Mouse (Mus musculus): ENCODE data around the gene Tax1bp3. TPM values are rescaled to one million over a fixed set of nuclear protein-coding genes. Genes with fewer than 3 reads are reported as not detected.

Tax1bp3 gene
- 10 to 100 TPM in 3 of 4 experiments, 1 to 10 TPM in 1; 9.9 to 12.1 (median 11.0) TPM for total RNA-seq (2022)

DNA sequence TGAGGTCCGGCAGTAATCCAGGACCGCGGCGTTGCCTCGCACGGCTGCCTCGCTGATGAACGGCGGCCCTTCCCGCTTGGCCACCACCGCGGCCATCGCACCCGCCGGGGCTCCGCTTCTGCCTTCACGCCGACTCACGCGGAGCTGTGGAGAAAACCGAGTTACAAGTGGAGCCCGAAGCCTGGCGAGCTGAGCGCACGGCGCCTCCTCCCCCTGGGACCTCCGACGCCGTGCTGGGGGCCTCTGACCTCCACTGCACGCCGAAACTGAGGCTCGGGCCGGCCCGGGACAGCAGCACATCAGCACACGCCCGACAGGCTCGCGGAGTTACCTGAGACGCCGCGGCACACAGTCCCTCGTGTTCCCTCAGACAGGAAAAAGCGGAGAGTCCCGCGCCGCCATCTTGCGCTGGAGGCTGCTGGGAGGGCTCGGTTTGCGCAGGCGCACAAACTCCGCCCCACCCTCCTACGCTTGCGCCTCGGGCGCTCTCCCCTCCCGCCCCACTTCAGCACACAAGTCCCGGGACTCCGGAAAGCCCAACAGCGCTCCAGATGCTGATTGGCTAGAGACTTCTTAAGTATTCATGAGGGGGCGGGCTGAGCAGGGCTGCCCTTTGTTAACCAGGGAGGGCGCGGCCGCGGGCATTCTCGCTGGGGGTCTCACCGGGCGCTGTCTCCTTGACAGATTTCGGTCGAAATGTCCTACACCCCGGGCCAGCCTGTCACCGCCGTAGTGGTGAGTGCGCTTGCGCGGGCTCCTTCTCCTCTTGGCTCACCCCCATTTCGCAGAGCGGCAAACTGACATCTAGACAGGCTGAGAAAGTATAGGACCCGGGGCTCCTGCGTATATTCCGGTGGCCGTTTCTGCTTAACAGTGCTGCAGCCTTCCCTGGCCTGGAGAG, at the start of gene Tax1bp3, which contains the start of gene Emc6:
Gene Tax1bp3, plus strand, starts transcription at position 476 of the 901 bp plus-strand sequence.
Gene Emc6, minus strand, starts transcription at position 430 of the 901 bp plus-strand sequence.
- peak; percentile 84 to 95 for DNase-seq (ENCODE audit: low spot score in 2 of 2)

DNA sequence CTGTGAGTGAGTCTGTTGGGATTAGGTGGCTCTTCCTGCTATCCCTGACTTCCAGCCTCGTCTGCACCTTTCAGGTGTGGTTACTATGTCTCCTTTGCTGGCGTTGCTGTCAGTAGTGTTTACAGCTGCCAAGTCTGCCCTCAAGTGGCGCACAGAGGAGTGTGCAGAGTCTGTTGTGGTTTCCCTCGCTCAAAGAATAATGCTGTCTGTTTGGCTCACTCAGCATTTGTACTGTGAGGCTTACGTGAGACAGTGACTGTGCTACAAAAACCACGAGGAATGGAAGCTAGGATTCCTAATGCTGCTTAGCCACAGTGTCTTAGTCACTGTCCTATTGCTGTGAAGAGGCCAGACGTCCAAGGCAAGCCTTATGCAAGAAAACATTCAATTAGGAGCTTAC, 45.9 kb upstream of the Tax1bp3 start:
- no peak for DNase-seq (ENCODE audit: low spot score in 2 of 2)

DNA sequence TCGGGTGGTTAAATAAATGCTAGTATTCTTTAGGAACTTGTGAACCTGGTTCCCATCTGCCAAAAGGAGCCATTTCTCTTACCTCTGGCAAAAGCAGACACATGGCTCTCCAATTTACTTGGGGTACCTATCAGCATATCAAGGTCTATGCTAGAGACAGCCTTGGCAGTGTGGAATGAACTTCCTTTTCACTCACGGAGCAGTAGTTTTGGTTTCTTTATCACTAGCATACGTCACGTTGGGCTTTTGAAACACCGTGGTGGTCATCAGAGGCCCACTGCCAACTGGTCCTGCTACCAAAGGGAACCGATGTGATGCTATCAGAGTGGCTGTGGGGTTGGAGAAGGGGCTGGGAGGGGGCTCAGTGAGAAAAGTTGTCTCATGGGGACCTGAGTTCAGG, 43.9 kb upstream of the Tax1bp3 start:
- DNase-seq (ENCODE audit: low spot score in 2 of 2) = no peak

DNA sequence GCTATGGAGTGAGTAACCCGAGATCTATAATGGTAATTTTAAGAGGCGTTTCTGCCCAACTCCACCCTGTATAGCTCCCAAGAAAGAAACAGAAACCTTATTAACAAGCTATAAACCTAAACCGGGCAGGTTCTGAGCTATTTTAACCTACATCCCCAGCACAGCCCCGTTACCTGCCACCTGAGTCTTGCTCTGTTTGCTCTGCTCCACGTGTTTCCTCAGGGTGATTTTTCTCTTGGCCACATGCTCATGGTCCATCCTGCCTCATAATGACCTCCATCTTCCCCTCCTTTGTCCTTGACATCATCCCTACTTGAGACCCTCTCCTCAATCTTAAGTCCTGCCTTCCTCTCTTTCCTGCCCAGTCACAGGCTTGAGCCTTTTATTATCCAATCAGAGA, 42.7 kb upstream of the Tax1bp3 start:
- DNase-seq (ENCODE audit: low spot score in 2 of 2) = no peak

DNA sequence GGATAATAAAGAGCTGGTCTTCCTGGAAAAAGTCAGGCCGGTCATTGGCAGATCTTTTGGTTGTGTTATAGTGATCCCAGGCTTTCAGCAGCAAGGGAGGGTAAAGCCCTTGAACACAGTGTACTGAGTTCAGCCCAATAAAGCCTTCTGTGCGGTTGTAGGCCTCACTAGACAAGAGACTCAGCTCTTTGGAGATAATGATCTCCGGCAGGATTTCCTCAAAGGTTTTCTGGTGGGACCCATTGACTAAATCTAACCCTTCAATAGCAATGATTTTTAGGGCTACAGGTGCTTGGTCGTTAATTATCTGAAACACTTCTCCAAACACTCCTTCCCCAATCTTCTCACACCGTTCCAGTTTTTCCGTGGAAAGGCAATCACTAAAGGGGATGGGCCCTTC, 40.3 kb upstream of the Tax1bp3 start:
- no peak for DNase-seq (ENCODE audit: low spot score in 2 of 2)

DNA sequence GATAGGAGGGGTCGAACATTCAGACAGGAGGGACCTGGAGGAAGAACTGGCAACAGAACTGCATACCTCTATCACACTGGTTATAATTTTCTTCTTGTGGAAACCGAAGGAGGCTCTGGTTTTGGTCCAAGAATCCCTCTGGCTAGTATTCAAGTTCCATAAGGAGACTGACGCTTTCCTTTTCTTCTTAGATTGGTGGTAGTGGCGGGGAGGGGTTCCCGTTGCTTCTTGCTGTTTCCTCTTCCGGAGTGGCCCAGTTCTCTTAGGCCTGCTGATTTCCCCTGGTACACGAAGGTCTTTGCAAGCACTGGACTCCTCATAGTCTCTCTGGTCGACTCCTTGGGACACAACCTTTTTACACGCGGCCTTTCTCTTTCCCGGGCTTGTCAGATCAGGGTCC, 39.8 kb upstream of the Tax1bp3 start:
- no peak for DNase-seq (ENCODE audit: low spot score in 2 of 2)

DNA sequence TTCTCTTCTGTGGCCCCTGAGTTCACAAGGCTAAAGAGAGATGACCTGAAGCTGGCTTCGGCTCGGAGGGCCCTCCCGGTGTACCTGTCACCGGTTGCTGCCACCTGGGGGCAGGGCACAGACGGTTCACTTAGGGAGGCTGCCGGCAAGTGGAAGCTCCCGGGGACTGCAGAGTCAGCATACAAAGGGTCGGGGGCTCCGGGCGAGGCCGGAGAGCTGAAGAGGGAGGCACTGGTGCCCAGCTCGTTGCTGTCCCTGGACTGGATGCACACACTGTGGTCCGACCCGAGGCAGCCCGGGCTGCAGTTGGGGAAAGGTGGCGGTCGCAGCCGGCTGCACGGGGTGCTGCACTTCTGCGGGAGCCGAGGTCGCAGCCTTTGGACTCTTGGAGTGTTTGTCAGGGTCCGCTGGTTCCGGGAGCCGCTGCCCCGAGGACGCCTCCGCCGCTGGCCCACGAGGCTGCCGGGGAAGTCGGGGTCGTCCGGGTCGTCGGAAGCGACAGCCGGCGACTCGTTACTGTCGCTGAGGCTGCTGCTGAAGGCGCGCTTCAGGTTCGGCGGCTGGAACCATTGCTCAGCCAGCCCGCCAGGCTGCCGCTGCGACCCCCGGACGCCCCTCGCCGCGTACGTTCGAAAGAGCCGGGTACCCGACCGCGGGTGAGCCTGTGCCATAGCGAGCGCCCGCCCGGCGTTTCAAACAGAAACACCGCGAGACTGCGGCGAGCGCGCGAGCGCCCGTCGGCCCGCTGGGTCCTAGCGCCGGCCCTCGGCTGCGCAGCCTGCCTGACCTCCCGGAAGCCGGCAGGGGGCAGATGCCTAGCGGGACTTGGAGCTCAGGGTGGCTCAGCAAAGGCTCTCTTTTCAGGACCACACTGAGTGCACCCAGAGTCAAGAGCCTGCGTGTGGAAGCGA, 39.0 kb upstream of the Tax1bp3 start, which contains the start of gene Haspin:
Gene Haspin, minus strand, starts transcription at position 704 of the 911 bp plus-strand sequence.
- peak; percentile 73 to 76 for DNase-seq (ENCODE audit: low spot score in 2 of 2)

DNA sequence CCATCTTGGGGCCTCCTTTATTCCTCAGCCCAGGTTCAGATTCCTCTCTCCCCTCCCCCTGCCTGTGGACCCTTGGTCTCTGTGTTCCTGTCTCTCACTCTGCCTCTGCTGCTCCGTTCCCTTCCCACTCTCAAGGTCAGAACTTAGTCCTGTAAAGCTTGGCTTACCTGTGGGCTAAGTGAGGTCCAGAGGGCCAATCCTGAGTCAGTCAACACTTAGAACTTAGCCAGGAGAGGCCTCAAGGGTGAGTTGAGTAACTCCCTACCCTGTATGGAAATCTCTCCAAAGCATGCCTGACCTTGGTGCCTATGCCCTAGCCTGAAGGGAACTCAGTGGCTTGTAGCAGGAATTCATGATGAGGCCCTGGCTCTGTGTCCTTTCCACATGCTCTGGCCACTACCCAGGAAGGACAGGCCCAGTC, 32.6 kb upstream of the Tax1bp3 start:
- no peak for DNase-seq (ENCODE audit: low spot score in 2 of 2)

DNA sequence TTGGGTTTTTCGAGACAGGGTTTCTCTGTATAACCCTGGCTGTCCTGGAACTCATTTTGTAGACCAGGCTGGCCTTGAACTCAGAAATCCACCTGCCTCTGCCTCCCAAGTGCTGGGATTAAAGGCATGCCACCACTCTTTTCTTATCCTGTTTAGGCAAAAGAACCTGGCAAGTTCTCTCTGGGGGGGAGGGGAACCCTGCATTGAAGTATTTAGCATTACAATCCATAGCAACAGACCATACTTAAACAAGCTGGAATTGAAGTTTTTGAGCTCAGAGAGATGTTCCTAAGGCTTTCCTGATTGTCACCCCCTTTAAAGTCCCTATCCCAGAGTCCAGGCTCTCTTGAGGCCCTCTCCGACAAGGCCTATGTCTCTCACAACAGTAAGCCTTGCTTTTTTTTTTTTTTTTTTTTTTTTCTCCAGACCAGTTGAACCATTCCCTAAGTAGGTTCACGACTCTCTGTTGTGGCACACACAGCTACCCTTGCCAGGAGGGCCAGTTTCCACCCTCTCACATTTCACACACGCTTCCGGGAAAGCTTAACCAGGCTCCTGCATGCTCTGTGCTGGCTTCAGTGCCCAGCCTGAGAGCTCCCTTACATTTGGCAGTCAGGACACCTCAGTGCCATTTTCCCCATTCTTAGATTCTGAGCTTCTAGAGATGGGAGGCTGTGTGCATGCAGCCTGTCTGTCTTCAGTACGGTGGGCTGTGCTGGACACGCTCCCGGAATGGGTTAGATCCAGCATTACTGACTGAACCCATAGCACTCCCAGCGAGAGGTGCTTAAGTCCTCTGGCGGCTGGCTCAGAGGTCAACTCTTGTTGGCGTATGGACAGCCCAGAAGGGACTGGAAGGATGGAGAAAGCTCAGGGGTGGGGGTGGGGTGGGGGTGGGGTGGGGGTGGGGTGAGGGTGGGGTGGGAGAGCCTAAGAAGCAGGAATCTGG, 30.6 kb upstream of the Tax1bp3 start:
- no peak for DNase-seq (ENCODE audit: low spot score in 2 of 2)

DNA sequence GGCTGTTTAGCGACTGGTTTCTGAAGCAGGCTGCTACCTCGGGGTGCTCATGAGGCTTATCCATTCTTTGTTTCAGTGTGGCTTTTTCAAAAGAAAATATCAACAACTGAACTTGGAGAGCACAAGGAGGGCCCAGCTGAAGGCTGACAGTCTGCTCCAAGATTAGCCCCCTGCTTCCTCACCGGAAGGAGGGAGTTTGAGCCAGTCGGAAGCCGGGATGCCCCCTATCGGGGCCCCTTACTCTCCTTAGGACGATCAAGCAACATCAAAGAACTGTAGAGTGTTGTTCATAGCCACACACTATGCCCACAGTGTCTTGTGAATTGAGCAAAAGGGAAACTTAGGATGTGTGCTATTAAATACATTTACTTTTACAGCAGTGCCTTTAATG, 29.9 kb upstream of the Tax1bp3 start:
- DNase-seq (ENCODE audit: low spot score in 2 of 2) = no peak

DNA sequence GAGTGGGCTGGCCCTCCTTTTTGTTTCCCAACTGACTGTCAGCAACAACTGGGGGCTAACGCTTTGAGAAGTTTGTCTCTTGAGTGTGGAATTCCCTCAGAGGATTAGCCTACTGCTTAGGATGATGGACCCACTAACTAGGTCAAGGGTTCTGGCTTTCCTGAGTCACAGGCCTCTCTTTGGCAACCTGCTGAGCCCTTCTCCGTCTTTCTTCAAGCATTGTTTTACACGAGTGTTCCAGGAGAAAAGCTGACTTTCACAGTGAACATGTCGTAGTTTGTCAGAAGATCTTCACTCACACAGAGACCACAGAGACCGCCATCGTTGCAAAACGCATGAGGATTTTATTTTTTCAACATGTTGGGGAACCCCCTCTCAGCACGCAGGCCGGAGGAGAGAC, 28.7 kb upstream of the Tax1bp3 start:
- DNase-seq (ENCODE audit: low spot score in 2 of 2) = no peak

DNA sequence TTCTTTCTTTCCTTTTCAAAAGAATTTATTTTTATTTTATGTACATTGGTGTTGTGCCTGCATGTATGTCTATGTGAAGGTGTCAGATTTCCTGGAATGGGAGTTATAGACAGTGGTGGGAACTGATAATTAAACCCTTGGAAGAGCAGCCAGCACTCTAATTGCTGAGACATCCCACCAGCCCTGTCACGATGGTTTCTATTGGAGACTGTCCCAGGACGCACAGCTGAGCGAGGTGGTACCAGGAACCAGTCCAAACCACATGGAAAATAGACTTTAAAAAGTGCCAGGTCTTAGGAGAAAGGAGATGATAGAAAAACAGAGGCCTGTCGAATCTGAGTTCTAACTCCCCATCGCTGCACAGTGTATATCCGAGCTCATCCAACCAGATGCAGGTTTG, 21.8 kb upstream of the Tax1bp3 start:
- no peak for DNase-seq (ENCODE audit: low spot score in 2 of 2)

DNA sequence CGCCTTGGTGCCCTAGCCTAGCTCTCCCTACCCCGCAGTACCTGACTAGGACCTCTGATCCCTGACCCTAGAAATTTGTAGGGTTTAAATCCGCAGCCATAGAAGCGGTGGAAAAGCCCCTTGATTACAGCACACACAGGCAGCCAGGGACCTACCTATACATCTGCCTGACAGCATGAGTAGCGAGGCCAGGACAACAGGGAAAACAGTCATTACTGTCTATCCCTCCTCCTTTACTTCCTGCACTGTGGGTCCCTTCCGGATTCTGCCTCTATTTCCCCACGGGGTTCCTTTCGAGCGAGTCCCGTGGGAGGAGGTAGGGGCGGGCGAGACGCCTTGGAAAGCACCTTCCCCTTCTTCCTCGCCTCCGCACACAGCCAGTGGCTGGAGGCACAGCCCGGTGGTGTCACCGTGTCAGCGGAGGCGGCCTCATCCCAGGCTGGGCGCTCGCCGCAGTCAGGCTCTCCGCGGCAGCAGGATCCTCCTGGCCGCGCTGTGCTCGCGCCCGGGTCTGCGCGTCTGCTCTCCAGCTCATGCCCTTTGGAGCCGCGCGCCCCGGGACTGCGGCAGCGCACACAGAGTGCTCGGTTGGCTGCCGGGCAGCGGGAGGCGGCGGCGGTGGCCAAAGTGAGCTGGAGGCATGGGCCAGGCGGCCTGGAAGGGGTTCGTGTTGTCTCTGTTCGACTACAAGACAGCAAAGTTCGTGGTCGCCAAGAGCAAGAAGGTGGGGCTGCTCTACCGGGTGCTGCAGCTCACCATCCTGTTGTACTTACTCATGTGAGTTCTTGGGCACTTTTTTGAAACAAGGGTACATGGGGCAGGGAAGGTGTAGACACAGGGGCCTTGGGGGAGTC, 16.7 kb upstream of the Tax1bp3 start, which contains the start of gene P2rx5:
Gene P2rx5, plus strand, starts transcription at position 465 of the 854 bp plus-strand sequence.
- no peak for DNase-seq (ENCODE audit: low spot score in 2 of 2)

DNA sequence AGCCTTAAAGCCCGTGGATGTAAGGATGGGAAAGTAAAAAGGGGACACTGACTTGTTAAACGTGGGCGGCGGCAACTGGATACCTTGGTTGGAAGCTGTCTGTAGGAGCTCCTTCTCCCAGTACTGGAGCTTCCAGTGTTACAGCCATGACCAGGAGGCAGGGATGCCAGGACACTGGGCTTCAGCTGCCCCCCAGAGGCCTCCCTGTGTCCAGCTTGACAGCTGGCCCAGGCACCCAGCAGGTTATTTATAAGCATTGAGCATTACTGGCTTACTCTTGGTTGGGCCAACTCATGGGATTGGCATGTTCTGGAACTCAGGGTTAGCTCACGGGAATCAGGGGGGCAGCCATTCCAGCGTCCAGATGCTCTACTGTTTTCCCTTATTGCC, 16.1 kb upstream of the Tax1bp3 start:
- no peak for DNase-seq (ENCODE audit: low spot score in 2 of 2)

DNA sequence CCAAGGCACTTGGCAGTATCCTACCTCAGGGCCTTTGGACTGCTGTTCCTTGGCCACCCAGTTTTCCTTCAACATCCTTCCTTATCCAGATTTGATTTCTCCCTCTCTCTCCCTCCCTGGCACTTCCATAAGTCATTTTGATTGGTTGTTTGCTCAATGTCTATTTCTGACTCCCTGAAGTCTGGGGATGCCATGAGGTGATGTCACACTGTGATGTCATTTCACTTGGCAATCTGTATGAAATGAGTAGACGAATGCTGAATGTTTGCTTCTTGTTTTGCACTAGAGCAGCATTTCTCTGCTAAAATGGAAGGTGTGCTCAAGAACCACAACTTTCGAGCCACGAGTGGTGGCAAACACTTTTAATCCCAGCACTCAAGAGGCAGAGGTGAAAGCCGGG, 15.3 kb upstream of the Tax1bp3 start:
- DNase-seq (ENCODE audit: low spot score in 2 of 2) = no peak

DNA sequence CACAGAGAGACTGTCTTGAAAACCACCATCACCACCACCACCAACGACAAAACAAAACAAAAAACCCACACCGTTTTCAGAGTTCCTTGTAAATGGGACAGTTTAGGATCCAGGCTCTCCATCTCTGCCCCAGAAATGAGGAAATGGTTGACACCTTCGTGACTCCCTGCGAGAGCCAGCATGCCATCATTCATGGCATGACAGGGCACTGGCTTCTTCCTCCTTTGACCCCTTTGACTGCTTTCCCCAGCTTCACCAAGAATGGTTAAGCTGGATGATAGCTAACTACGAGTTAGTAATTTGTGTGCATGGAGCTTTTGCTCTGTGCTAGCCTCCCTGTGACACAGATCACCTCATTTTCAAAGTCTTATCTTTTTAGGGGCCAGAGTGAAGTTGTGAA, 14.6 kb upstream of the Tax1bp3 start:
- no peak for DNase-seq (ENCODE audit: low spot score in 2 of 2)

DNA sequence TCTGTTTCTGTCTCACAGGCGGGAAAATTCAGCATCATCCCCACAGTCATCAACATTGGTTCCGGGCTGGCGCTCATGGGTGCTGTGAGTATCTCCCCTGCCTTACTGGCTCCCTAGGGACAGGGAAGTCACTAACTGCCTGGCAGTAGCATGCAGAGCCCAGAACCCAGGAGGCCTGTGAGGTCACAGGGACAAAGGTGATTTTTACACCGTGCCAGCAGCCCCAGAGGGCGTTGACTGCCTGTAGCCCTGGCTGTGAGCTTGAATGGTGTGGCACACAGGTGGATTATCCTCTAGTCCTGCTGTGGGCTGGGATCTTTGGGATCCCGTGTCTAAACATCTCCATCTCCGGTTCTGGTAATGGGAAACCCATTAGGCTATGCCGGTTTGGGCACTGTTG, 8.8 kb upstream of the Tax1bp3 start:
- no peak for DNase-seq (ENCODE audit: low spot score in 2 of 2)

DNA sequence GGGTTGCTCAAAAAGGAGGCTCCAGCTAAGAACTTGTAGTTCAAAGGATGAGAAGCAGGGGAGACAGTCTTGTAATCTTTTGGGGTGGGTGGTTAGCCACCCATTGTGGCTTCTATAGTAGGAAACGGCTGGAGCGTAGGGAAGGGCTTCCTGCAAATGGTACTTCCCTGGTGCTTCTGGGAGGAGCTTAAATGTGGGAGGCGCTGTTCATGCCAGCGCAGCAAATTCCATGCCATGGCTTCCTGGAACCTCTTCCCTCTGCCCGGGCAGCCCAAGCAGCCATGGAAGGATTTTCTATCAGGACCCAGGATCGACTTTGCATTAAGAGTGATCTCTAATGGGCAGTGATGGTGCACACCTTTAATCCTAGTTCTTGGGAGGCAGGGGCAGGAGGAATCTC, 8.3 kb upstream of the Tax1bp3 start:
- DNase-seq (ENCODE audit: low spot score in 2 of 2) = no peak

DNA sequence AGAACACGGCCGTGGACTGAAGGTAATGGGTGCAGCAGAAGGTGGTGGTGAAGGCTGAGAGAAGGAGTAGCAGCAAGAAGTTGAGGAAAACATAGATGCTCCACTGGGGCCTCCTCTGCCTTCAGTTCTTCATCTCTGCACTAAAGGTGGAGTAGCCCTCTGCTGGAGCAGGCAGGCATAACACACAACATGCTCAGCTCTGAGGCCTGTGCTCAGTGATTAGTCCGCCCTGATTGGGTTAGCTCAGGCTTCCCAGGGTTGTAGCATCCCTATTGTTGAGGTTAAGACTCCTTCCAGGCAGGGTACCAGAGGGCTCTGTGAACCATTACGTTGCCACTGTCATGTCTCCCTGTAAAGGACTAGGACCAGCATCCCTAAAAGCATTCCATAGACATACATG, 7.7 kb upstream of the Tax1bp3 start:
- peak in 1 of 2 experiments; percentile 18 for DNase-seq (ENCODE audit: low spot score in 2 of 2)

DNA sequence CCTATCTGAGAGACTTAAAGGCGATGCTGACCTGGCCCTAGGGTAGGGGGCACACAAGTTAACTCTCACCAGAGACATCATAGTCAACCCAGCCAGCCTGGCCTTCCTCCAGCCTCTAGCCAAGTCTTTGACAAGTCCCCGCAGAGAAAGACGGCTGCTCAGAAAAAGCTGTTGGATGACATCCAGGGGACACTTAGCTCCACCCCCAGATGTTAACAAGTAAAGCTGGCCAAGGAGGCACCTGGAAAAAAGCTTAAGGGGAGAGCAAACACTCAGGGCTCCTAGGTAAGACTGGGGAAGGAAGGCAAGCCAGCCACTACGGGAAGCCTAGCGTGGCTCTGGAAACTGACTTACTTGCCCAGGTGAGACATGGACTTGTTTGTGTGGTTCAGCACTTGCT, 4.7 kb upstream of the Tax1bp3 start:
- no peak for DNase-seq (ENCODE audit: low spot score in 2 of 2)

Measured in left cerebral cortex, adult 8-10 months (tissue).